Mouse (Mus musculus) small intestine, adult 2 months (tissue): ENCODE measurements around the gene Syt2. TPM values are rescaled to one million over a fixed set of nuclear protein-coding genes. Genes with fewer than 3 reads are reported as not detected.

Source experiments
- H3K27ac ChIP-seq: fragments of 200-500 bp; 2 replicates; pipeline ENCODE4 v1.5.1; 2012; ENCODE audit warnings: low read depth, low read length, control low read depth, inconsistent platforms; ENCODE audit not compliant: insufficient read depth
- H3K27me3 ChIP-seq: fragments of 200-500 bp; 2 replicates; pipeline ENCODE4 v1.6.1; 2012; ENCODE audit warnings: mild to moderate bottlenecking, moderate library complexity, low read length, inconsistent platforms; ENCODE audit not compliant: control insufficient read depth, insufficient read depth
- H3K36me3 ChIP-seq: fragments of 200-500 bp; 2 replicates; pipeline ENCODE4 v1.6.1; 2012; ENCODE audit warnings: mild to moderate bottlenecking, low read length, control low read depth, inconsistent platforms; ENCODE audit not compliant: control insufficient read depth, insufficient read depth
- H3K4me1 ChIP-seq: fragments of 200-500 bp; 2 replicates; pipeline ENCODE4 v1.6.1; 2012; ENCODE audit warnings: low read length, inconsistent platforms, mixed read lengths; ENCODE audit not compliant: control insufficient read depth, insufficient read depth, insufficient read length
- H3K4me3 ChIP-seq: fragments of 200-500 bp; 2 replicates; pipeline ENCODE4 v1.5.1; 2012; ENCODE audit warnings: low read depth, mild to moderate bottlenecking, control low read depth, inconsistent platforms, low read length, moderate library complexity
- CTCF ChIP-seq: fragments of 200-500 bp; IDR thresholded peaks from 2 replicates; pipeline ENCODE4 v1.5.1; 2012; ENCODE audit warnings: low read depth, mild to moderate bottlenecking, control low read depth, inconsistent platforms, low read length, moderate library complexity, mixed read lengths; ENCODE audit not compliant: insufficient replicate concordance, insufficient read length; ENCODE audit errors: extremely low read depth
- POLR2A ChIP-seq: fragments of 200-500 bp; IDR thresholded peaks from 2 replicates; pipeline ENCODE4 v1.6.1; 2012; ENCODE audit warnings: low read depth, mild to moderate bottlenecking, control low read depth, inconsistent platforms, low read length, moderate library complexity
- WGBS: fragments of 180-500 bp; shearing (Covaris S2); methylation state at CpG from one replicate; pipeline ENCODE4 v1.1.7; 2018; 5-methylcytosine and 5-hydroxymethylcytosine counted together
- polyA plus RNA-seq: library from polyadenylated mRNA; depleted of rRNA; stranded (reverse); fragments of >200 nt; gene quantifications from 2 replicates; pipeline ENCODE4 v1.2.3, GENCODE M21; 2012

Syt2 gene
- polyA plus RNA-seq, 1 experiment, result 1.2 TPM

DNA sequence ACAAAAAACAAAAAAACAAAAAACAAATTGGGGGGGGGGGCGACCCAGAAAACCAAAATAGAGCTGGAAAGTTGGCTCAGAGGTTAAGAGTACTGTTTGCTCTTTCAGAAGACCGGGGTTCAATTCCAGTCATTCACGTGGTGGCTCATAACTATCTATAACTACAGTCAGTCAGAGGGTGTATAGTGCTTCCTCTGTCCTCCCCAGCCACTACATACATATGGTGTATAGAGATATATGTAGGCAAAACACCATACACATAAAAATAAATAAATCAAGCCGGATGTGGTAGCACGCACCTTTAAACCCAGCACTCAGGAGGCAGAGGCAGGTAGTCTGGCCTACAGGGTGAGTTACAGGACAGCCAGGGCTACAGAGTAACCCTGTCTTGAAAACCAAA lies 31.9 kb upstream of the Syt2 start:
- Histone ChIP-seq H3K36me3 (peaks cover 53% of the 10 kb centered on the region), H3K4me3 (no peak overlapping the region), H3K27ac (no peak overlapping the region), H3K4me1 (no peaks in the 10 kb centered on the region), H3K27me3 (no peaks in the 10 kb centered on the region)
- TF ChIP-seq CTCF, result no peak
- no peak for TF ChIP-seq POLR2A
- WGBS, result 95% methylated on average over 5 of the region's 5 CpGs

- Histone ChIP-seq H3K36me3 (peaks cover 56% of the 10 kb centered on the region), H3K27me3 (no peaks in the 10 kb centered on the region), H3K4me1 (no peaks in the 10 kb centered on the region), H3K27ac (no peak overlapping the region), H3K4me3 (no peak overlapping the region)
- WGBS, result 89% methylated on average over 2 of the region's 2 CpGs
- TF ChIP-seq CTCF (no peak), POLR2A (no peak)
Observed at GRCm38 (mm10) chr1:134614988-134615387, 31.5 kb upstream of the Syt2 start.

GRCm38 (mm10) chr1:134617656-134618055 lies 28.8 kb upstream of the Syt2 start:
- H3K4me3 ChIP-seq, result no peak overlapping the region
- TF ChIP-seq CTCF (no peak), POLR2A (no peak)
- H3K27me3 ChIP-seq, result no peaks in the 10 kb centered on the region
- WGBS, result 85% methylated on average over 9 of the region's 9 CpGs
- peaks cover 65% of the 10 kb centered on the region for H3K36me3 ChIP-seq
- no peak overlapping the region for H3K27ac ChIP-seq
- no peaks in the 10 kb centered on the region for H3K4me1 ChIP-seq

GRCm38 (mm10) chr1:134625325-134625724 lies 21.2 kb upstream of the Syt2 start:
- Histone ChIP-seq H3K4me1 (no peaks in the 10 kb centered on the region), H3K36me3 (peaks cover 69% of the 10 kb centered on the region), H3K4me3 (no peak overlapping the region), H3K27ac (no peak overlapping the region), H3K27me3 (no peaks in the 10 kb centered on the region)
- 92% methylated on average over 4 of the region's 4 CpGs for WGBS
- TF ChIP-seq CTCF (no peak), POLR2A (no peak)

DNA sequence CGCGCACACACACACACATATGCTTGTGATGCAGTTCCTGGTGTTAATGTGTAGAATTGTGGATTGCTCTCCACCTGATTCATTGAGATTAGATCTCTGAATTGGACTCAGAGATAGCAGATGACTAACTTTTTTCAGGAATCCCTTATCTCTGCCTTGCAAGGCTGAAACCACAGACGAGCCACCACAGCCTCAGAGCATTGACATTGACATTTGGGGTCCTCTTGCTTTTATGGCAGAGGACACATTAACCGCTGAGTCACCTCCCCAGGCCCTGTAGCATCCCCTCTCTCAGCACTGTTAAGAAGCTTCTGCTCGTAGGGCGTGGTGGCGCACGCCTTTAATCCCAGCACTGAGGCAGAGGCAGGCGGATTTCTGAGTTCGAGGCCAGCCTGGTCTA lies 17.0 kb upstream of the Syt2 start:
- WGBS, result 93% methylated on average over 10 of the region's 10 CpGs

DNA sequence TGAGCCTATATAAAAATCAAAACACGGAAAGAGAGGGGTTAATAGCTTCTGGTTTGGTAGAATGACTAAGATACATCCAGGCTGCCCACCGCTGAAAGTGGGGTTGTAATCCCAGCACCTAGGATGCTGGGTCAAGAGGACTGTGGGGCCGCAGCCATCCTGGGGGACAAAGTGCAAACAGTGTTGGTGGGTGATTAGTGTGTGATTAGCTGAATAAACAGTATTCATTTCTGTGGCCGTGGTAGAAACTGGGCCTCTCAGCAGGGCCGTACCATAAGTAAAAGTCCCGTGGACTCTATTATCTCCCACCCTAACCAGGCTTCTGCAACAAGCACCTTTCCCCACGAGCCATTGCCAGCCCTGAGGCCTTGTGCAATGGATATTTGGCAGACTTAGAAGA lies 12.2 kb upstream of the Syt2 start:
- Histone ChIP-seq H3K27ac (no peak overlapping the region), H3K27me3 (no peaks in the 10 kb centered on the region), H3K36me3 (peaks cover 33% of the 10 kb centered on the region), H3K4me3 (no peak overlapping the region), H3K4me1 (no peaks in the 10 kb centered on the region)
- TF ChIP-seq CTCF, result no peak
- no peak for TF ChIP-seq POLR2A
- 34% methylated on average over 7 of the region's 7 CpGs for WGBS

More for the DNA sequence above, 17.0 kb upstream of the Syt2 start:
- TF ChIP-seq POLR2A, result no peak
- TF ChIP-seq CTCF, result no peak
- H3K27me3 ChIP-seq, result no peaks in the 10 kb centered on the region
- H3K27ac ChIP-seq, result no peak overlapping the region
- peaks cover 72% of the 10 kb centered on the region for H3K36me3 ChIP-seq
- H3K4me3 ChIP-seq, result no peak overlapping the region
- H3K4me1 ChIP-seq, result no peaks in the 10 kb centered on the region

DNA sequence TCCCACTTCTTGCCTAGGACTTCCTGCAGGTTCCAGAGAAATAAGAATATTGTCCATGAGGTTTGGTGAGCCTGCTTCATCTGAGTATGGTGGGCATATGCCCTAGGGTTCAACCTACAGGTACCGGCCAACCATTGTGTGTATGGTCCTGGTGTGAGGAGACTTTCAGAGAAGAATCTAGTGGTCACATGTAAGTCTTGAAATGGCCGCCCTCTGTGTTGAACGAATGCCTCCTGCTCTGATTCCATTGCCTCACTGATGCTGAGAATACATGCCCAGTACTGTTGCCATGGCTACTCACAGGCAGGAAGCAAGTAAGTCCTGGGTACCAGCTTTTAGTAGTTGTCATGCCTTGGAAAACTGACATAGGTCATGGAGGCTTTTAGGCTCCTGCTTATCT lies 10.2 kb upstream of the Syt2 start:
- no peak for TF ChIP-seq POLR2A
- no peak for TF ChIP-seq CTCF
- no peak overlapping the region for H3K27ac ChIP-seq
- 86% methylated on average over 3 of the region's 3 CpGs for WGBS
- H3K4me1 ChIP-seq, result no peaks in the 10 kb centered on the region
- no peaks in the 10 kb centered on the region for H3K27me3 ChIP-seq
- peaks cover 16% of the 10 kb centered on the region for H3K36me3 ChIP-seq
- H3K4me3 ChIP-seq, result no peak overlapping the region

GRCm38 (mm10) chr1:134636684-134637083 lies 9.8 kb upstream of the Syt2 start:
- Histone ChIP-seq H3K27ac (no peak overlapping the region), H3K36me3 (peaks cover 12% of the 10 kb centered on the region), H3K27me3 (no peaks in the 10 kb centered on the region), H3K4me3 (no peak overlapping the region), H3K4me1 (no peaks in the 10 kb centered on the region)
- WGBS, result 23% methylated on average over 3 of the region's 3 CpGs
- no peak for TF ChIP-seq CTCF
- no peak for TF ChIP-seq POLR2A
